Mouse (Mus musculus) macrophage (primary cell): ENCODE results near the gene Entpd8. TPM values are rescaled to one million over a fixed set of nuclear protein-coding genes. Genes with fewer than 3 reads are reported as not detected.

ENCODE experiments used
- H3K27ac ChIP-seq: fragments of 350-480 bp; formaldehyde crosslinking; 2 replicates; pipeline ENCODE4 v1.9.0; 2021
- H3K36me3 ChIP-seq: fragments of 350-480 bp; formaldehyde crosslinking; 2 replicates; pipeline ENCODE4 v1.9.0; 2021; ENCODE audit errors: inconsistent target
- H3K4me3 ChIP-seq: fragments of 350-480 bp; formaldehyde crosslinking; 2 replicates; pipeline ENCODE4 v1.9.0; 2021; ENCODE audit errors: inconsistent target
- H3K79me2 ChIP-seq: fragments of 350-480 bp; formaldehyde crosslinking; 2 replicates; pipeline ENCODE4 v1.9.0; 2021; ENCODE audit errors: inconsistent target
- WGBS: methylation state at CpG from one replicate; pipeline ENCODE4 v1.1.7; 2026; ENCODE audit warnings: inconsistent platforms; ENCODE audit not compliant: missing documents; 5-methylcytosine and 5-hydroxymethylcytosine counted together
- polyA plus RNA-seq: library from polyadenylated mRNA; stranded (reverse); fragments of 250-400 nt; gene quantifications from 3 replicates; pipeline ENCODE4 v1.2.4, GENCODE M21; 2018; ENCODE audit warnings: inconsistent platforms

Entpd8 gene
- polyA plus RNA-seq, 1 experiment from 2014 or later = not detected

DNA sequence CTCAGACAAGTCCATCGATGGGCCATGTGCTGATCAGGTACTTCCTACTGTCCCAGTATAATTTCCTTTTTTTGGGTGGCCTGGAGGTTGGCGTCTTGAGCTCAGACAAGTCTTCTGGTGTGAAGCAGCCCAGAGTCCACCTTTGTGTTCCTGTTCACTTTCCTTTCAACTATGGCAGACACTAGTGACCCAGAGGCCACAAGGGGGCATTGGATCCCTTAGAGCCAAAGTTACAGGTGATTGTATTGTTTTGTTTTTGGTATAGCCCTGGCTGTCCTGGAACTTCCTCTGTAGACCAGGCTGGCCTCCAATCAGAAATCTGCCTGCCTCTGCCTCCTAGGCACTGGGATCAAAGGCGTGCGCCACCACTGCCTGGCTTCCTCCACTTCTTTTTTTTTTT, 7.7 kb upstream of the Entpd8 start:
- Histone ChIP-seq H3K79me2 (no peaks in the 10 kb centered on the region), H3K36me3 (no peaks in the 10 kb centered on the region), H3K4me3 (no peak overlapping the region), H3K27ac (no peak overlapping the region)
- 85% methylated on average over 2 of the region's 4 CpGs for WGBS

DNA sequence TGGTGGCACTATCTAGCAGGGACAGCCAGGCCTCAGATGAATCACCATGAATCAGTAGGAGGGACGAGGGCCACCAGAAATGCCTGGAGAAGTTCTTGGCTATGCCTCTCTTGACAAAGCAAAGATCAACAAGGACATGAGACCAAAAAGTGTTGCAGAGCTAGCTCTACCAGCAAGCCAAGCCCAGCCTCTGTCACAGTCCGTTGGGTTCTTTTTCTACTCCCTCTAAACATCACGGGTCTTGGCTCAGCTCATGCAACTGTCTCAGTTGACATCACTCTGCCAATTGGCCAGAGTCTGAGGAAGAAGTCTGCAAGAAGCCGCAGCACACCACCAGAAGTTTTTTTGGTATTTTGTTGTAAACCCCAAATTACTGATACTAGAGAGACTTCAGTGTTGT, 4.6 kb upstream of the Entpd8 start:
- 91% methylated on average over 4 of the region's 4 CpGs for WGBS
- H3K79me2 ChIP-seq = no peaks in the 10 kb centered on the region
- H3K4me3 ChIP-seq = no peak overlapping the region
- no peak overlapping the region for H3K27ac ChIP-seq
- no peaks in the 10 kb centered on the region for H3K36me3 ChIP-seq

DNA sequence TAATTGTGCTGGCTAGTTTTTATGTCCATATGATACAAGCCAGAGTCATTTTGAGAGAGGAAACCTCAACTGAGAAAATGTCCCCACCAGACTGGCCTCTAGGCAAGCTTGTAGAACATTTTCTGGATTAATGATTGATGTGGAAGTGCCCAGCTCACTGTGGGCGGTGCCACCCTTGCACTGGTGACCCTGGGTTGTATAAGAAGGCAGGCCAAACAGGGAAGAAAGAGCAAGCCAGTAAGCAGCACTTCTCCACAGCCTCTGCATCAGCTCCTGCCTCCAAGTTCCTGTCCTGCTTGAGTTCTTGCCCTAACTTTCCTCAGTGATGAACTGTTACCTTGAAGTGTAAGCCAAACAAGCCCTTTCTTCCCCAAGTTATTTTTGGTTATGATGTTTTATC, 1.1 kb upstream of the Entpd8 start:
- no peak overlapping the region for H3K27ac ChIP-seq
- 88% methylated on average over 1 of the region's 1 CpGs for WGBS
- H3K4me3 ChIP-seq = no peak overlapping the region
- H3K36me3 ChIP-seq = no peaks in the 10 kb centered on the region
- no peaks in the 10 kb centered on the region for H3K79me2 ChIP-seq

DNA sequence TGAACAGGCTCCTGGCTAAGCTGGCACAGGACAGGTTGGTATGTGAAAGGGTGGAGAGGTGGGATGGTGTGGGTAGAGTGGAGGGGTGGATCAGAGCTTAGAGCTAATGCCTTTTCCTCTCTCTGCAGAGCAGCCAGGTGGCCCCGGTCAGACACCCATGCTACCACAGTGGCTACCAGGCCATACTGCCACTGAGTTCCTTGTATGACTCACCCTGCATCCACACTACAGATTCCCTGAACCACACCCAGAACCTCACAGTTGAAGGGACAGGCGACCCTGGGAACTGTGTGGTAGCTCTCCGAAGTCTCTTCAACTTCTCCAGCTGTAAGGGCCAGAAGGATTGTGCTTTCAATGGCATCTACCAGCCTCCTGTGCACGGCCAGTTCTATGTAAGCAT, 3.6 kb downstream of the Entpd8 start:
- 93% methylated on average over 4 of the region's 4 CpGs for WGBS
- no peaks in the 10 kb centered on the region for H3K36me3 ChIP-seq
- no peak overlapping the region for H3K4me3 ChIP-seq
- H3K79me2 ChIP-seq = no peaks in the 10 kb centered on the region
- no peak overlapping the region for H3K27ac ChIP-seq

DNA sequence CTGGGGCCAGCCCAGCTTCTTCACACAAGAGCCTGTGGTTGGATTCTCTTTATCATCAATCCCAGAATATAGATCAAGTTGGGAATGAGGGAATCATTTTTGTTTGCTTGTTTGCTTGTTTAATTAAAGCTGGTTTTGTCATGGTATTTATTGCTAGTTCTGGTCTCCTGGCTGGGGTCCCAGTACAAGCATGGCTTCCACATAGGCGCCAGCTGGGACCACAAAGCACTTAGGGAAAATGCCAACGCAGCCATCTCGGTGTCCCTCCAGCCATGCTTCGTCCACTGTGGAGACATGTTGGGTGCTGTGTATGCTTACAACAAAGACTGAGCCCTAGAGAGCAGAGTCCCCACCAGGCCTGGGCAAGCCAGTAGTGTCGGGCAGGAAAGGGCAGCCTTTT, 5.5 kb downstream of the Entpd8 start:
- 93% methylated on average over 5 of the region's 5 CpGs for WGBS
- no peak overlapping the region for H3K4me3 ChIP-seq
- no peaks in the 10 kb centered on the region for H3K36me3 ChIP-seq
- no peak overlapping the region for H3K27ac ChIP-seq
- no peaks in the 10 kb centered on the region for H3K79me2 ChIP-seq

DNA sequence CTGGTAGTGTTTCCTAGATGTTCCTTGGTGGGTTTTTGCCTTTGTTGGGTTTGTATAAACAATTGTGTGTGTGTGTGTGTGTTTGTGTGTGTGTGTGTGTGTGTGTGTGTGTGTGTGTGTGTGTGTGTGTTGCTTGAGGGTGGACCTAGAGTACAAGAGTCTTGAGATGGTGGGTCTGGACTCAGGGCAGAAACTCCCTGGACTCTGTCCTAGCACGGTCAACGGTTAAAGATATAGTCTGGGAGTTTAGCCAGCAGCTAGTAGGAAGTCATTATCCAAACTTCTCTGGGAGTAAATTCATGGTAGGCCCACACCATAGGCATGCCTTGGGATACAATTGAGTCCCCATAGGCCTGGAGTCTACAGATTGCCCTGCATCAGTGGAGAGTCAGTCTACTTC, 7.7 kb downstream of the Entpd8 start:
- no peaks in the 10 kb centered on the region for H3K36me3 ChIP-seq
- no peaks in the 10 kb centered on the region for H3K79me2 ChIP-seq
- no peak overlapping the region for H3K4me3 ChIP-seq
- WGBS = 100% methylated on average over 2 of the region's 2 CpGs
- no peak overlapping the region for H3K27ac ChIP-seq

DNA sequence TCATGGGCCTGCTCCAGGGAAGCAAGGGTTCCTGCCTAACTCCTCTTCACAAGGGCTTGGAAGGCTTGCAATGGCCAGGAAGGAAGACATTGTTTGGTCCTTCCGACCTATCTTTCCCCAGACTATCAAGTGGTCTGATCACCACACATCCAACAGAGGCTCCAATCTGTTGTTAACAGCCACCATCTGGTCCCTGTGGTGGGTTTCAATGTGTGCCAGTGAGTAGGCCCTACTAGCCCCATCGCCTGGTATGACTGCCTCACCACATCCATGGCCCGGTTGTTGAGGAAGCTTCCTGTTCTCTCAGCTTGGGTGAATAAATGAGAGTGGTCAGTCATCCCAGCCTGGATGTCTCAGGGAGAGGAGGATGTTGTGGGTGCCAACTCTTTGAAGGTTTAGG, 8.5 kb downstream of the Entpd8 start:
- Histone ChIP-seq H3K36me3 (no peaks in the 10 kb centered on the region), H3K79me2 (no peaks in the 10 kb centered on the region), H3K27ac (no peak overlapping the region), H3K4me3 (no peak overlapping the region)
- WGBS = 81% methylated on average over 3 of the region's 3 CpGs

DNA sequence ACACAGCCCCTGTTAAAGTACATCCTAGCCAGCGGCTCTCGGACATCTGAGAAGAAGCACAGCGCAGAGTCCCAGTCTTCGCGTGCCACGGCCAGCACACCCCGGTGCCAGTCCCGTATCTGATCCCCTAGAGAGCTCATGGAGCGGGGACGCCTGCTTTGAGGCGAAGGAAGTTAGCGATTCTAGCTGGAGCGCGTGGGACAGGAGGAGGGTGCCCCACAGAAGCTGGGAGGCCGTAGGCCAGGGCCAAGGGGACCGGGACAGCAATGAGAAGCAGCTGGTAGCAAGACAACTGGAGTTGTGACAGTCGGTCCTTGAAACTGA, 14.6 kb downstream of the Entpd8 start:
- H3K4me3 ChIP-seq = no peak overlapping the region
- no peak overlapping the region for H3K27ac ChIP-seq
- H3K36me3 ChIP-seq = no peaks in the 10 kb centered on the region
- no peaks in the 10 kb centered on the region for H3K79me2 ChIP-seq
- WGBS = 62% methylated on average over 17 of the region's 17 CpGs

DNA sequence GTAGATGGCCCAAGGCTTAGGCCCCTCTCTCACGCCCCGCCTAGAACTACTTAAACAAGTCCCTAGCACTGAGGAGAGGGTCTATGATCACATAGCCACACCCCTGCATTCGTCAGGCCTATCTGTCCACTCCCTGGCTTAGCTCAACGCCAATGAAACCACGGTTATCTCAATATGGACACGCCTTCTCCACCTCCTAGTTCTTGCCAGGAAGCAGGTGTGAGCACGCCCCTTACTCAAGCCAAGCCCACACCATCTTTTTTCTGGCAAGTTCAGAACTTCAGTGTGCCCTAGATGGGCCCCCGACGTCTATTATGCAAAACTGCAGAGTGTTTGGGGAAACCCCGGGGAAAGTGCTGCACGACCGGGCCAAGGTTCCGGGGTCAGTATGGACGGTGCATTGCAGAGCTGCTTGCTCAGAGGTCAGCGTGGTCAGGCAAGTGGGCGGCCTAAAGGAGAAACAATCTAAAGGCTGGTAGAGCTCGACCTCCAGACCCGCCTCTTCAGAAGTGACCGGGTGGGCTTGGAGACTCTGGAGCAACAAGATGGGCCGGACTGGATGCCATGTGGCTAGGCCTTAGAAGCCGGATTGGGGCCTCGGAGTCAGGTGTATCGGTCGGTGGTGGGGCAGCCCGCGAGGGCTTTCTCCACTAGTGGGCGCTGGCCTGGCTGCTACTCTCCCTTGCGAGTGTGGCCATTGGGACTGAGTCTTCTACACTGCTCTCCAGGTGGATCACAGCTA, 15.2 kb downstream of the Entpd8 start, which contains the start of gene Noxa1:
Gene Noxa1, minus strand, starts transcription at position 41 of the 742 bp plus-strand sequence.
- Histone ChIP-seq H3K79me2 (no peaks in the 10 kb centered on the region), H3K4me3 (no peak within 1 kb of the TSS), H3K27ac (no peak within 1 kb of the TSS), H3K36me3 (no peaks in the 10 kb centered on the region)
- 56% methylated on average over 28 of the region's 28 CpGs for whole genome bisulfite sequencing

DNA sequence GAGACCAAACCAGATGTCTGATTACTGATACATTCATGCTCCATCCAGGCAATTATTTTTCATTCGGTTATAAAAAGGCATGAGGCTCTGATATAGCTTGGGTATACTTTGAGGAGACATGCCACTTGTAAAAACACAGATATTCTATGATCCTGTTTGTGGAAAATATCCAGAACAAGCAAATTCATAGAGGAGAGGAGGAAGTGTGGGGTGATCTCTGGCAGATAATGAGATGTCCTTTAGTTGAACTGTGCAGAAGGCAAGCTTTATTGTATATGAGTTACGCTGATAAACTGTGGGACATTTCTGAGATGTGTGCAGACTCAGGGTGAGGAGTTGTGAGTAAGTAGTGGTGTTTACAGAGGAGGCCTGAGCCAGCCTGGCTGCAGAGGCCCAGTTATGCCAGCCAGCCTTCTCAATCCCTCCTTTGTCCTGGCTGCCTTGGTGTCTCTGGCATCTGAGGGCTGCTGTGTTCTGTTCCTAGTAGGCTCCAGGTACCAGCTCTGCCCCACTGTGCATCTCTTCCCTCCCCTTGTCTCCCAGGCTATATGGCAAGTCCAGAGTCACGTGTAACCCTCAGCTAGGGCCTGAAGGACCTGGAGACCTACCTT, 18.0 kb downstream of the Entpd8 start:
- Histone ChIP-seq H3K4me3 (no peak overlapping the region), H3K79me2 (no peaks in the 10 kb centered on the region), H3K36me3 (no peaks in the 10 kb centered on the region), H3K27ac (no peak overlapping the region)
- 90% methylated on average over 3 of the region's 3 CpGs for WGBS

DNA sequence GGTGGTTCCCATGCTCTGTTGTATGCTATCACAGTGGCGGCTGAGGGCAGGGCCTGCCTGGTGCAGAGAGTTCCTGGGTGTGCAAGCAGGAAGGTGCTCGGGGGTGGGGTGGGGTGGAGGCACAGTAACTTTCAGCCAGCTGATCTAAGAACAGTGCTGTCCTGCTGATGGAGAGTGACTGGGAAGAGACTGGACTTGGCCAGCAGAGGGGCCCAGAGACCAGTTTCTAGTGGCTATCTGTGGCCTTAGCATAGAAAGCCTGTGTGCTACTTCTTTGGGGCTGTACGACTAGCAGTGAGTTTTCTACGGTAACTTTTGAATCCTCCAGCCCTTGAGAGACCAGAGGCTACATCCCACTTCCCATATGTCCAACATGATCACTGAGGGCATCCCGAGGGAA, 18.9 kb downstream of the Entpd8 start:
- Histone ChIP-seq H3K36me3 (no peaks in the 10 kb centered on the region), H3K27ac (no peak overlapping the region), H3K79me2 (no peaks in the 10 kb centered on the region), H3K4me3 (no peak overlapping the region)
- 65% methylated on average over 5 of the region's 5 CpGs for WGBS

DNA sequence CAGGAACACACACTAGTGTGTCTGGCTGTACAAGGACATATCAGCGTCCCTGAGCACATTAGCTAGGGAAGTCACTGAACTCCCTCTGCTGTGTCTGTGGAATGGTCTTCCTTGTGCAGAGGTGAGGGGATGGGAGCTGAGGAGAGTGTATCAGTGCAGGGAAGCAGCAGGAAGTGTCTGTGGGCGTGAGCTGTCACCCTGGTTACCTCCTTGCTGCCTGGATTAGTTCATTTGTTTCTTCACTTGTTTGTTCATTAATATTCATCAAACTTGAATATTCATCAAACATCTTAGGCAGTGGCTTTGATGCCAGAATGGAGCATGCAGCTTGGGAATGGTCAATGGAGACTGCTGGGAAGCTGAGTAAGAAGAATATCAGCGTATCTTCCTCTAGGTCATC, 19.6 kb downstream of the Entpd8 start:
- H3K79me2 ChIP-seq = no peaks in the 10 kb centered on the region
- no peak overlapping the region for H3K27ac ChIP-seq
- WGBS = 76% methylated on average over 3 of the region's 3 CpGs
- H3K36me3 ChIP-seq = no peaks in the 10 kb centered on the region
- H3K4me3 ChIP-seq = no peak overlapping the region

DNA sequence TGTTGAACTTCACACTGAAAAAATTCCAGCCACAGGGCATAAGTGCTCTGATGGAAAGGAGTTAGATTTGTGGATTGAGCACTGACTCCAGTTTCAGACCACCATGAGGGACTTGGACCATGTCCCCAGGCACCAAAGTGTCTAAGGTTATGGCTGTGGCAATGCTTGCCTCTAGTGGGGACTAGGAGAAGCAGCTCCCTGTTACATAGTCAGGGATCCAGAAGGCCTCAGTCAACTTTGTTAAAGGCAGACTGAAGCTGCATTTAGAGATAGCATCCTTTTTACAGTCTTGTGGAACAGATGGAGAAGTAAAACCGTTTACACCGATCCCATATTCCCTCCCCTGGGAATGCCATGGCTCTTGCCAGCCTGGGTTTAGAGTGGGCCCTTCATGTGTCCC, 24.0 kb downstream of the Entpd8 start:
- H3K4me3 ChIP-seq = no peak overlapping the region
- H3K27ac ChIP-seq = no peak overlapping the region
- H3K36me3 ChIP-seq = no peaks in the 10 kb centered on the region
- no peaks in the 10 kb centered on the region for H3K79me2 ChIP-seq
- 84% methylated on average over 2 of the region's 2 CpGs for WGBS

DNA sequence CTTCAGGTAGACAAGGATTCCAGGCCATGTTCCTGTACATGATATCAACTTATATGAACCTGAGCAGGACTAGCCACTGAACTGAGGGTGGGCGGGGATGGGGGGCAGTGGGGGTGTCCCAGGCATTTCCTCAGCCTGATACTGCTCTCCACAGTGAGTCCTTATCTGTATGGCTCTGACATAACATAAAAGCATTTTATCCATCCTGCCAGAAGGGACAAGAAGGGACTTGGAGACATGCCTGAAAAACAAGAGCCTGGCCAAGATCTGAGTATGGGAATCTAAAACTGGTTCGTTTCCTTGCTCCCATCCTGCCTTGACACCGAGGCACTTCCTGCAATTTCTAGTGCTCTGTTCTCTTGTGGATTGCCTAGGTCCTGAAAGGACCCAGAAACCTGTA, 25.9 kb downstream of the Entpd8 start:
- no peaks in the 10 kb centered on the region for H3K36me3 ChIP-seq
- 81% methylated on average over 3 of the region's 3 CpGs for WGBS
- no peak overlapping the region for H3K4me3 ChIP-seq
- no peak overlapping the region for H3K27ac ChIP-seq
- no peaks in the 10 kb centered on the region for H3K79me2 ChIP-seq

DNA sequence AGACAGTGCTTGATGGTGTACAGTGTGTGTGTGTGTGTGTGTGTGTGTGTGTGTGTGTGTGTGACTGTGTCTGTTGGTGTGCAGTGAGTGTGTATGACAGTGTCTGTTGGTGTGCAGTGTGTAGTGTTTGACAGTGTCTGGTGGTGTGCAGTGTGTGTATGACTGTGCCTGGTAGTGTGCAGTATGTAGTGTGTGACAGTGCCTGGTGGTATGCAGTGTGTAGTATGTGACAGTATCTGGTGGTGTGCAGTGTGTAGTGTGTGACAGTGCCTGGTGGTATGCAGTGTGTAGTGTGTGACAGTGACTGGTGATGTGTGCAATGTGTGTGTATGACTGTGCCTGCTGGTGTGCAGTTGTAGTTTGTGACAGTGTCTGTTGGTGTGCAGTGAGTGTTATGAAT, 29.4 kb downstream of the Entpd8 start:
- no peaks in the 10 kb centered on the region for H3K79me2 ChIP-seq
- H3K36me3 ChIP-seq = no peaks in the 10 kb centered on the region
- no peak overlapping the region for H3K4me3 ChIP-seq
- no peak overlapping the region for H3K27ac ChIP-seq
